Mouse (Mus musculus) adrenal gland, postnatal 14 days (tissue): Measurements from ENCODE around the gene Gm29427. TPM values are rescaled to one million over a fixed set of nuclear protein-coding genes. Genes with fewer than 3 reads are reported as not detected.

Experiments used
- DNase-seq: peaks from one replicate; pipeline ENCODE4 v3.0.0; 2021; ENCODE audit warnings: mixed read lengths
- long read RNA-seq, 2 experiments: library from polyadenylated mRNA; stranded (forward); transcript quantifications; one replicate each; pipeline ENCODE4 v2.0.0; 2021
- total RNA-seq: library from RNA; stranded (reverse); gene quantifications from 2 replicates; pipeline ENCODE4 v1.2.3, GENCODE M21; 2021

Gene Gm29427
- not detected in 2 replicates for total RNA-seq
- long read RNA-seq, experiment 1 = 0 reads
- long read RNA-seq, experiment 2 = 0 reads

DNA sequence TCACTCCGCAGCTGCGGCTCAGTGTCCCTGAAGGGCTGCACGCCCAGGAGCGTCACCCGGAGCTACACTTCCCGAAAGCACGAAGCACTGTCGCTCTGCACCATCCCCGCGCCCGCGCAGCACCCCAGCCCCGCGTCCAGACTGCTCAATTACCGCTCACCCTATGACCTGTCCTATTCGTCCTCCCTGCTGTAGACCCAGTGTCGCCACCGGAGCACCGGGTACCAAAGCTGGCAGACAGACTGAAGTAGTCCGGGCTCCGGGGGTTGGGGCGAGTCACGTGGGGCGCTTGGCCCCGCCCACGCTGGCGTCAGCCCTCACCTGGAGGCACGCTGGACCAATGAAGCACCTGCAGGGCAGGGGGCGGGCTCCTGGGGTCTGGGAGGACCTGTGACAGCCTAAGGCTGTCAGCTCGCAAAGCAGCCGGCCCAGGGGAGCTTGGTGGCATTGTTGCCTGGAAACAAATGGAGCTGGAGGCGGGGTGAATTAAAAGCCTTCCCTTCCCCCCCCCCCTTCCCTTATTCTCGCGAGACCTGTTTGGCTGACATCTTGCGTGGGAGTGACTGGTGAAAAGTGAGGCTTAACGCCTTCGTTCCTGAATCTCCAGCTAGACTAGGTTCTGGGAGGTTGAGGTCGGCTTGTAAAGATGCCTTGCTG, at the start of gene Gm29427:
Gm29427 (minus strand) TSS at position 239 of the 657 bp plus-strand sequence.
- DNase-seq = peak; percentile 92

DNA sequence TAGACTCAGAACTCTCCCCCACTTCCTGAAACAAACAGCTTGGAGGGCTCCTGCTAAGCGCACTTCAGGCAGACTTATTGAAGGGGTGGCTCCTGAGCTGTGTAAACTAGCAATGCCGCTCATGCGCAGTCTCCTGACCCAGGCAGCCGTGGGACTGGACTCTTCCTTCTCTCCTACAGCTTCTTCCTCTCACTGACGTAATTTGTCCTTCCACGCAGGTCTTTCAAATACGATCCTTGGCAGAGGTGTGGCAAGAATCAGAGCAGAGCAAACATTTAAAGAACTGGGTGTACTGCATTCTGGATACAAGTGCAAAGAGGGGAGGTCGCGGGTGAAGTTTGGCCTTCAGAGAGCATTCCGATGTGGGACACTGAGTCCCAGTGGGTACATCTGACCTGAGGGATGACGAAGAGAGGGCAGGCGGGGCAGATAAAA, 48.4 kb upstream of the Gm29427 start:
- DNase-seq = no peak

DNA sequence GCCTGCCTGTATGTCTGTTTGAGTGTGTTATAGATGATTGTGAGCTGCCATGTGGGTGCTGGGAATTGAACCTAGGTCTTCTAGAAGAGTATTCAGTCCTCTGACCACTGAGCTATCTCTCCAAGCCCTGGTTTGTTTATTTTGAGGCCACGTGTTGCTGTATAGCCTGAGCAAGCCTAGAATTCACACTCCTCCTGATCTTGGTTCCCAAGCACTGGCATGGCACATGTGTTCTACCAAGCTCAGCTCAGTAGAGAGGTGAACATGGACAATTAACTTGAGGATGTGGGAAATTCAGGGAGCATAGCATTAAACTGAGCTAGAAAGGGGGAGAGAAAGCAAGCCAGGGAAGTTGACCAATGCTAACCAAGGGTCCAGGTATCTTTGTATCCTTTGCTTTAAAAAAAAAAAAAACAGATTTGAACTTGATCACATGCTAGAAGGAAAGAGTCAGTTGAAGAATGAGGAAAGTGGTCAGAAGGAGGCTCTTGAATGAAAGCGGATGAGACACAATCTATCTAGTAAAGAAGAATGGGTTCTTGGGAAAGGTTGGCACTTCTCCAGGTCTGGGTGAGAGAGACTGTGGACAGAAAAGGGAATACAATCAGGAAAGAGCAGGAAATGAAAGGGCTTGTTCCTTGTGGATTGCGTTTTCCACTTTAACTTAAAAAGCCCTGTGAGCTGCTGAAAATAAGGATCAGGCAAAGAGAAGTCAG, 46.6 kb upstream of the Gm29427 start:
- DNase-seq = no peak

DNA sequence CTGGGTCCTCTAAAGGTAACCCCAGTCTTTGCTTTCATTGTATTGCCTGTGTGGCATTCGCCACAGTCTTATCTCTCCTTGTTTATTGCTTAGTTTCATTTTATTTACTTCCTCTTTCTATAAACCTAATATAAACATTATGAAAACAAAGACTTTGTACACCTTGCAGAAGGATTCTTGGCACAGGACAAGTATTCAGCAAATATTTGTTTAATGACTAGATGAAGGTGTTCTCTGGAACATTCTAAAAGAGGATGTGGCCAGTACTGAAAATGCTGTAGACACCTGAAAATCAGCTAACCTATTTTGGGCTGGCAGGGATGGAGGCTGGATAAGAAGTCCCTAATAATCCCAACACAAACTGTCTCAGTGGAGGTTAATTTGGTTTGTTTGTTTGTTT, 46.0 kb upstream of the Gm29427 start:
- DNase-seq = no peak

GRCm38 (mm10) chr1:130759689-130760088, 44.1 kb upstream of the Gm29427 start:
- DNase-seq = no peak

GRCm38 (mm10) chr1:130746819-130747218, 31.2 kb upstream of the Gm29427 start:
- DNase-seq = no peak

GRCm38 (mm10) chr1:130745591-130745990, 30.0 kb upstream of the Gm29427 start:
- no peak for DNase-seq

- DNase-seq = no peak
Measured at GRCm38 (mm10) chr1:130744961-130745360, 29.4 kb upstream of the Gm29427 start.

DNA sequence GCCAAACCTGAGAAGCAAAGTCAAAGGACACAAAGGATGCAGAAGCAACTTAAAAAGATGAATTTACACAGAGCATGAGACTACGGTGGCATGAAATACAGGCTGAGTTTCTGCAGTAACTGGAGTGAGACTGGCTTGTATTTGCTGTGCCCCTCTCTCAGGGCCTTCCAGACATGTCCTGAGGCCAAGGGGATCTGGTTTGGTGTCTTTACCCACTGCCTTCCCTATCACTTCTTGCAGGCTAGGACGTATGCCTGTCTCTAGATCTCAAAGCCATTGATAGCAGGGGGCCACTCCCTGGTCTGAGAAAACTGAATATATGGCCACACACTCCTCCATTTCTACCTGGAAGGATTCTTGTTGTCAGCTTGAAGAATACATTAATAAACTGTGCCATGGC, 28.6 kb upstream of the Gm29427 start:
- no peak for DNase-seq

DNA sequence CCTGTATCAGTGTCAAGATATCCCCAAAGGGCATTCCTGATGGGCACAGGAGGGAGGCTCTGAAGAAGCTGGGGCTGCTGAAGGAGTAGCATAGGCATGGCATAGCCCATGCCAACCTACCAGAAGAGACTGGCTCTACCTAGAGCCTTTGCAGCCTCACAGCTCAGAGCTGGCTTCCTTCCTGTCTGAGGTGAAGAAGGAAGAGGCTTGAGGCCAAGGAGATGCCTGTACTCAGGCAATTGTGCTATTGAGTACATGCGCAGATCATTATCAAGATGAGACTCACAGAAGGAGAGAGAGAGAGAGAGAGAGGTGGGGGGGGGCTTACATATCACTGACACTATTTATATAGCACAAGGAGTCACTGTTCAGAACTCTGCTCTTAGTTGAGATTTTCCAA, 28.2 kb upstream of the Gm29427 start:
- no peak for DNase-seq

- DNase-seq = no peak
Measured at GRCm38 (mm10) chr1:130742201-130742600, 26.6 kb upstream of the Gm29427 start.

DNA sequence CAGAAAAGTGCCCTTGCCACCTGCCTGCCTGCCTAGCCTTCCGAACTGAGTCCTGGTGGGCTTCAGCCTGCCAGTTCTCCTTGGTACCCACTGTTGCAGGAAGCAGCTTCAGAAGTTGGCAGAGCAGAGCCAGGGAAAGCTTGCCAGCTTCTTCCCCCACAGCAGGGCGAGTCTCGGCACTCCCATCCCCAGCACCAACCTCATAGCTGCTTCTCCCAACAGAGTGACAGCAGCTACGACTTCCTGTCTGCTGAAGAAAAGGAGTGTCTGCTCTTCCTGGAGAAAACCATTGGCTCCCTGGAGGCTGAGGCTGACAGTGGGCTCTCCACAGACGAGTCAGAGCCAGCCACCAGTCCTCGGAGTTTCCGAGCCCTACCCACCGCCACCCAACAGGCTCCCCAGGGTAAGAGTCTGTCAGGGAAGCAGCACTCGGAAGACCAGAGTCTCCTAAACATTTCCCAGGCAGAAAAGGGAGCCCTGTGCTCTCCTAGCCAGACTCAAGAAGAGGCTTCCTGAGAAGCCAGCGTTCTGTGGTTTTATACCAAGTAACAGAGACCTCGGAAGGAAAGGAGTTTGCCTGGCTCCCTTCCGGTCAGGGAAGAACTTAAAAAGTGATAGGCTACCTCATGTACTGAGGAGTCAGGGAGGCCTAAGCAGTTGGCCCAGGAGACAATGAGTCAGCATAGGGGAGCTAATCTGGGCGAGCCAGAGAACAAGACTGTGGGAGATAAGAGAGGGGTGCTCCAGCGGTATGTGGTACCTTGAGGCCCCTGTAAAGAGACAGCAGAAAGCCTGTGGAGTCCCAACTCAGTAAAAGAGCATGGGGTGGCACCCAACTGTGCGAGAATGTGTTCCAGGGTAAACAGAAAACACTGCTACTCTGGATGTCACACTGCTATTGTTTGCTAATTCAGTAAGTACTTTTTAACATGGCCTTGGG, 25.5 kb upstream of the Gm29427 start:
- DNase-seq = no peak

GRCm38 (mm10) chr1:130740227-130740648, 24.6 kb upstream of the Gm29427 start:
- peak; percentile 33 for DNase-seq

DNA sequence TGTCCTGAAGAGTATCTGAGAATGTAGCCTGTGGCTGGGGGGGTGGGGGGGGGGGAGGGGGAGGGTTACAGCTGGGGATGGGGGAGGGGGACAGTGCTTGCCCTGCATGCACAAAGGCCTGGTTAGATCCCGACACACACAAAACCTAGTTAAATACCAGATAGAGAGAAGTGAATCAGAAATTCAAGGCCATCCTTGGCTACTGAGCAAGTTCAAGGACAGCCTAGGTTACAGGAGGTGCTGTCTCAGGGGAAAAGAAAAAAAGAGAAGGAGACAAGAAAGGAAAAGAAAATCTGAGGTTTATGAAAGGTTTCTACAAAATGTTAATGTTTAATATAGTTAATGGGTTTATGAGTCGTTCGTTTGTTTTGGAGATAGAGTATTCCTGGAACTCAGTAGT, 24.0 kb upstream of the Gm29427 start:
- no peak for DNase-seq

- no peak for DNase-seq
Measured at GRCm38 (mm10) chr1:130738551-130739106, 23.0 kb upstream of the Gm29427 start.

DNA sequence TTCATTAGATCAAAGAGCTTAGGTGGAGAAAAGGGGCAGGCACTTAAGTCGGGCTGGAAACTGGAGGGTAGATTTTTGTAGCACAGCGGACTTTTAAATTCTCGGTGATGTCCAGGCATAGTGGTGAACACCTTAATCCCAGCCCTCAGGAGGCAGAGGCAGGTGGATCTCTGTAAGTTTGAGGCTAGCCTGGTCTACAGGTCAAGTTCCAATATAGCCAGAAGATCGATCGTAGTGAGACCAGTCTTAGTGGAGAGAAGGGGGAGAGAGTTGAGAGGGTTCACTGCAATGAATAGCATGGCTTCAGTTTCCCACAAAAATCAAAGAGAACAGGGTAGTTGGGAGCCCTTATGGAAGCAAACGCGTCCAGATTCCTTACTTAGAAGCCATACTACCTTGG, 22.3 kb upstream of the Gm29427 start:
- DNase-seq = no peak

DNA sequence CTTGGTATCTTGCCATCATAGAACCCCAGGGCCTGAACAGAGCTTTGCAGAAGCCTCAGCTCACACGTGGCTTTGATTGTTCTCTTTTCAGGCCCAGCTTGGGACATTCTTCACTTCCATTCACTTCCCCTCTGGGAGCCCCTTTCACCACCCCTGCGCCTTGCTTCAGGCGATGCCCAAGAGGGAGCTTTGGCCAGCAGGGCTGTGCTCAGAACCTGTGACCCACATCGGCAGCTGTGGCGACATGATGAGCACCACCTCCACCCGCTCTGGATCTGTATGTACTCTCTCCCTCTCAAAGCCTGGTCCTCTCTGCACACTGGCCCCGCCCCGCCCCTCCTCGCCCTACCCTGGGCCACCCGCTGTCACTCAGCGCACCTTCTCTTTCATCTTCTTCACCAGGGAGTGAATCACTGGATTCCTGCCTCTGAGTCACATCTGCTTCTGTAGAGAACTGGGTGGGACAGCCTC, 21.8 kb upstream of the Gm29427 start:
- DNase-seq = peak; percentile 50

DNA sequence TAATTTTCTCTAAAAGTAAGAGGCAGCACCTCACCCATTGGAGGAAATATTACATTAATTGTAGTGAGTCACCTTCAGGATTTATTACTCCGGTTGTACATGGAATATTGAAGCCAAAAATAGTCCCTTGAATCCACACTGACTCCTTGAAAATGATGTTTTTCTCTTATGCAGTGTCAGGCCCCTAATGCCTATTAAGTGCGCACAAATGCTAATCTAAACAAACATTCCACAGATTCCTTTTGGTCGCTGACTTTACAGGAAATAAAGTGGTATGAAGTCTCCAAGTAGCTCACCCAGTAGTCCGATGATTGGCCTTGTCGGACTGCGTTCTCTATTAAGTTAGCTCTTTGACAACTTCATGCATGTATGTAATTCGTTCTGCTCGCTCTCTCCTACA, 19.3 kb upstream of the Gm29427 start:
- DNase-seq = no peak

GRCm38 (mm10) chr1:130734452-130734851, 18.9 kb upstream of the Gm29427 start:
- DNase-seq = no peak

DNA sequence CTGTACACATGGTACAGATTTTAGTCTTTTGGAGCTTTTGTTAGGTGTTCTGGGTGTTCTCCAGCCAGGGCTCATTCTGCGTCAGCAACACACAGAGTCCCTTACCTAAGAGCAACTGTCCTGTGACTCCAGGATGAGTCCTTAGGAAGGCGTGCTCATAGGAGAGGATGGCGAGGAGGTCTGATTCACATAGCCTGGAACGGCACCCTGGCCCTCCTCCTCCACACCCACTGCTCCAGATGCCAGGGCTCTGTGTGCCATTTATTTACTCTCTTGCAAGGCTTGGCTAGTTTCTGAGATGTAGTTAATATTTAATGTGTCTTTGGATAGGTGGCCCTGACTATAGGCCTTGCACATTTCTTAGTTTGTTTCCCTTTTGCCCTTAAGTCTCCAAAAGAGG, 18.1 kb upstream of the Gm29427 start:
- peak; percentile 20 for DNase-seq

DNA sequence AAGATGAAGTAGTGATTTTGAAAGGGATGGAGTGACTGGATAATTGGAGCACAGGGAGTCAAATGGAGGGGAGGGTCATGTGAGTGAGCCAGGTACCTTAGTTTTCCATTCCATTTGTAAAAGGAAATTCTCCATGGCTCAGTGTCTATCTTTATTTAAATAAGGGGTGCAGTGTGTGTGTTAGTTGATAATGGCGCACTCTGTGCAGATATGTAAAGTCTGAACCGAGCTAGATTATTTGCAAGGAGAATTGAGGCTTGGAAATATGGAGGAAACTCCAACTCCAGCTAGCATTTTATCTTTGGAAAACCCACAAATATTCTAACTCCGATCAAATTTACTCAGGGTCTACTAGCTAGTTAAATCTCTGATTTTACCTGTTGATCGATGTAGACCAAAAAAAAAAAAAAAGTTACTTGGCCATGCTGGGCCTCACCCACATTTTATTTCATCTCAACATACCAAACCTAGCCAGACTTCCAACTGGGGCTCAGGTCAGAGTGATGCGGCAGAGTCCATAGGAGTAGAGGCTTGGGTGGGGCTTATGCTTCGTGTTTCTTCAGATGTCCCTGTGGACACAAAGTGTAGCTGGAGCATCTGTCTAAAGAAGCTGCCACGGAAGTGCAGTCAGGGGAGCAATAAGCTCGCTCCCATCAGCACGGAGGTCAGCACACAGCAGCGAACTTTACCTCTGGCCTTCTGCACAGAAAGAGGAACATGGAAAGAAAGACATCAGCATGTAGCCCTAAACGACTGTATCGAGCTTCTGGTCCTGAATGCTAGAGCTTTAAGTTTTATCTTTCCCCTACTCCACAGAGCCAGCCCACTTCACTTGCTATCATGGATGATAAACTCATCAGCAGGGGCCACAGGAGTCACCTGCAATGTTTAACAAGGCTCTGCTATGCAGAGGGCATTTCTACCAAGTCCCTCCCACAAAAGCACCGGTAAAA, 17.4 kb upstream of the Gm29427 start:
- DNase-seq = no peak
